Mouse (Mus musculus) C2C12 (cell line): ENCODE data around the gene Gm44511. TPM values are rescaled to one million over a fixed set of nuclear protein-coding genes. Genes with fewer than 3 reads are reported as not detected.

ENCODE experiments used
- H3K27me3 ChIP-seq: one replicate; pipeline ENCODE4 v1.6.1; 2011; ENCODE audit not compliant: control insufficient read depth, insufficient read depth, insufficient read length
- H3K36me3 ChIP-seq: one replicate; pipeline ENCODE4 v1.6.1; 2011; ENCODE audit not compliant: control insufficient read depth, insufficient read depth
- H3K4me3 ChIP-seq: one replicate; pipeline ENCODE4 v1.5.1; 2011; ENCODE audit warnings: mild to moderate bottlenecking, control low read depth; ENCODE audit not compliant: poor library complexity, insufficient read depth, severe bottlenecking
- H3K79me2 ChIP-seq: one replicate; pipeline ENCODE4 v1.6.1; 2011; ENCODE audit not compliant: control insufficient read depth, insufficient read depth
- H3K79me3 ChIP-seq: one replicate; pipeline ENCODE4 v1.6.1; 2011; ENCODE audit warnings: low read depth, control low read depth
- H3ac ChIP-seq: one replicate; pipeline ENCODE3; 2011; ENCODE audit warnings: low read depth; ENCODE audit not compliant: control insufficient read depth, insufficient read length
- CEBPB ChIP-seq: IDR thresholded peaks from one replicate; pipeline ENCODE4 v1.6.1; 2011; ENCODE audit warnings: low read depth, mild to moderate bottlenecking, control low read depth, moderate library complexity
- CTCF ChIP-seq: IDR thresholded peaks from one replicate; pipeline ENCODE4 v1.5.1; 2011; ENCODE audit not compliant: control insufficient read depth, insufficient read depth, insufficient read length
- FOSL1 ChIP-seq: IDR thresholded peaks from one replicate; pipeline ENCODE4 v1.8.0; 2011; ENCODE audit warnings: mild to moderate bottlenecking, low read length; ENCODE audit not compliant: poor library complexity, insufficient read depth, severe bottlenecking
- MAX ChIP-seq: IDR thresholded peaks from one replicate; pipeline ENCODE4 v1.6.1; 2011; ENCODE audit warnings: mild to moderate bottlenecking, control low read depth
- MYOD1 ChIP-seq: IDR thresholded peaks from one replicate; pipeline ENCODE4 v1.6.1; 2011; ENCODE audit warnings: low read depth; ENCODE audit not compliant: control insufficient read depth, insufficient read length
- MYOG ChIP-seq: IDR thresholded peaks from one replicate; pipeline ENCODE4 v1.6.1; 2011; ENCODE audit not compliant: control insufficient read depth, insufficient read length; ENCODE audit errors: extremely low read depth
- USF1 ChIP-seq: IDR thresholded peaks from one replicate; pipeline ENCODE4 v1.6.1; 2011; ENCODE audit warnings: low read depth, mild to moderate bottlenecking, control low read depth, moderate library complexity
- polyA plus RNA-seq: library from polyadenylated mRNA; unstranded; fragments of >200 nt; fragmentation: generic; extraction: Trizol; gene quantifications from one replicate; pipeline ENCODE4 v1.2.1, GENCODE M21; 2012; ENCODE audit warnings: missing spikeins

Gm44511 gene
- polyA plus RNA-seq, 1 experiment: not detected

- Histone ChIP-seq H3K4me3 (peak overlapping the region; percentile 24), H3K79me3 (no peaks in the 10 kb centered on the region), H3K36me3 (no peaks in the 10 kb centered on the region), H3ac (peak overlapping the region; percentile 3), H3K27me3 (no peaks in the 10 kb centered on the region), H3K79me2 (no peaks in the 10 kb centered on the region)
- TF ChIP-seq MYOG (no peak), FOSL1 (no peak), MAX (no peak), CEBPB (no peak), CTCF (no peak), USF1 (no peak), MYOD1 (no peak)
These were observed 13.2 kb upstream of the Gm44511 start for GRCm38 (mm10) chr6:128839266-128839771.

GRCm38 (mm10) chr6:128838342-128839265 is 12.5 kb upstream of the Gm44511 start:
- H3K79me2 ChIP-seq: no peaks in the 10 kb centered on the region
- no peak for TF ChIP-seq MYOG
- TF ChIP-seq MAX: no peak
- TF ChIP-seq CTCF: no peak
- TF ChIP-seq MYOD1: no peak
- TF ChIP-seq USF1: no peak
- TF ChIP-seq CEBPB: peak; percentile 99
- no peak for TF ChIP-seq FOSL1
- H3K27me3 ChIP-seq: no peaks in the 10 kb centered on the region
- H3ac ChIP-seq: peak overlapping the region; percentile 79
- H3K36me3 ChIP-seq: no peaks in the 10 kb centered on the region
- peak overlapping the region; percentile 84 for H3K4me3 ChIP-seq
- H3K79me3 ChIP-seq: no peaks in the 10 kb centered on the region

GRCm38 (mm10) chr6:128837454-128838341 is 11.6 kb upstream of the Gm44511 start:
- no peaks in the 10 kb centered on the region for H3K27me3 ChIP-seq
- H3K4me3 ChIP-seq: peak overlapping the region; percentile 84
- no peaks in the 10 kb centered on the region for H3K36me3 ChIP-seq
- peak overlapping the region; percentile 48 for H3ac ChIP-seq
- no peaks in the 10 kb centered on the region for H3K79me2 ChIP-seq
- H3K79me3 ChIP-seq: no peaks in the 10 kb centered on the region
- no peak for TF ChIP-seq MAX
- TF ChIP-seq MYOD1: no peak
- no peak for TF ChIP-seq CEBPB

- Histone ChIP-seq H3ac (no peak overlapping the region), H3K4me3 (no peak overlapping the region), H3K27me3 (no peaks in the 10 kb centered on the region), H3K79me3 (no peaks in the 10 kb centered on the region), H3K36me3 (no peaks in the 10 kb centered on the region), H3K79me2 (no peaks in the 10 kb centered on the region)
- TF ChIP-seq USF1 (no peak), MYOD1 (no peak), FOSL1 (no peak), MYOG (no peak), CTCF (no peak), MAX (no peak), CEBPB (no peak)
These were observed 10.8 kb upstream of the Gm44511 start for GRCm38 (mm10) chr6:128836955-128837334.

GRCm38 (mm10) chr6:128836191-128836954 is 10.3 kb upstream of the Gm44511 start:
- no peak overlapping the region for H3K4me3 ChIP-seq
- H3K27me3 ChIP-seq: no peaks in the 10 kb centered on the region
- H3K36me3 ChIP-seq: no peaks in the 10 kb centered on the region
- H3K79me2 ChIP-seq: no peaks in the 10 kb centered on the region
- H3ac ChIP-seq: no peak overlapping the region
- H3K79me3 ChIP-seq: no peaks in the 10 kb centered on the region
- no peak for TF ChIP-seq USF1
- TF ChIP-seq MAX: no peak
- TF ChIP-seq MYOD1: no peak
- TF ChIP-seq CEBPB: no peak
- TF ChIP-seq FOSL1: no peak
- TF ChIP-seq MYOG: no peak
